Mouse (Mus musculus) layer of hippocampus, adult 9-10 months (tissue): Measurements from ENCODE around the gene Wnt5b.
"Not testable (repeated sequence)": the region's sequence is repeated elsewhere in the genome, so short reads cannot be mapped to it uniquely, and the experiment has no call there.

Experiments used
- DNase-seq: peaks from one replicate; pipeline ENCODE4 v3.0.0; 2022; ENCODE audit warnings: low spot score

Wnt5b gene

GRCm38 (mm10) chr6:119482958-119483600 lies 61.1 kb downstream of the Wnt5b start:
- DNase-seq, result no peak

- not testable (repeated sequence) for DNase-seq
Measured at GRCm38 (mm10) chr6:119481741-119482390, 62.3 kb downstream of the Wnt5b start.

- no peak for DNase-seq
Measured at GRCm38 (mm10) chr6:119480706-119481331, 63.3 kb downstream of the Wnt5b start.

- no peak for DNase-seq
Measured at GRCm38 (mm10) chr6:119479876-119480705, 64.1 kb downstream of the Wnt5b start.

GRCm38 (mm10) chr6:119479343-119479875 lies 64.7 kb downstream of the Wnt5b start, which contains the start of gene Fbxl14:
TSS of gene Fbxl14 (plus strand) at chr6:119479668.
- no peak for DNase-seq

- peak; percentile 75 for DNase-seq
Measured at GRCm38 (mm10) chr6:119478560-119479342, 65.4 kb downstream of the Wnt5b start.

- DNase-seq, result no peak
Measured at GRCm38 (mm10) chr6:119477686-119478310, 66.3 kb downstream of the Wnt5b start.

GRCm38 (mm10) chr6:119475988-119476387 lies 68.2 kb downstream of the Wnt5b start:
- DNase-seq, result no peak

- no peak for DNase-seq
Measured at GRCm38 (mm10) chr6:119473992-119474391, 70.2 kb downstream of the Wnt5b start.

- no peak for DNase-seq
Measured at GRCm38 (mm10) chr6:119473446-119473845, 70.7 kb downstream of the Wnt5b start.

GRCm38 (mm10) chr6:119472705-119473104 lies 71.4 kb downstream of the Wnt5b start:
- DNase-seq, result no peak

GRCm38 (mm10) chr6:119472135-119472534 lies 72.0 kb downstream of the Wnt5b start:
- DNase-seq, result no peak

- DNase-seq, result no peak
Measured at GRCm38 (mm10) chr6:119470777-119471176, 73.4 kb downstream of the Wnt5b start.

- DNase-seq, result no peak
Measured at GRCm38 (mm10) chr6:119467785-119468059, 76.4 kb downstream of the Wnt5b start.

GRCm38 (mm10) chr6:119466921-119467784 lies 77.0 kb downstream of the Wnt5b start:
- no peak for DNase-seq

GRCm38 (mm10) chr6:119466161-119466560 lies 78.0 kb downstream of the Wnt5b start:
- no peak for DNase-seq

GRCm38 (mm10) chr6:119460391-119460790 lies 83.8 kb downstream of the Wnt5b start:
- no peak for DNase-seq

- no peak for DNase-seq
Measured at GRCm38 (mm10) chr6:119459041-119459440, 85.1 kb downstream of the Wnt5b start.

- no peak for DNase-seq
Measured at GRCm38 (mm10) chr6:119458166-119458565, 86.0 kb downstream of the Wnt5b start.

GRCm38 (mm10) chr6:119451981-119452499 lies 92.1 kb downstream of the Wnt5b start:
- DNase-seq, result no peak
